Mouse (Mus musculus) erythroblast, embryonic 14.5 days (primary cell): ENCODE measurements around the gene Churc1. TPM values are rescaled to one million over a fixed set of nuclear protein-coding genes. Genes with fewer than 3 reads are reported as not detected.

Experiments
- H3K27me3 ChIP-seq: 2 replicates; pipeline ENCODE4 v1.6.1; 2012; ENCODE audit warnings: inconsistent platforms; ENCODE audit not compliant: control insufficient read depth
- H3K36me3 ChIP-seq: 2 replicates; pipeline ENCODE4 v1.6.1; 2012; ENCODE audit warnings: mild to moderate bottlenecking, inconsistent platforms; ENCODE audit not compliant: control insufficient read depth
- H3K4me1 ChIP-seq: 2 replicates; pipeline ENCODE4 v1.6.1; 2012; ENCODE audit warnings: inconsistent platforms; ENCODE audit not compliant: control insufficient read depth
- H3K4me3 ChIP-seq: replicated peaks from 2 replicates; pipeline ENCODE3; 2012; ENCODE audit warnings: moderate library complexity, mild to moderate bottlenecking, inconsistent platforms
- H3K9me3 ChIP-seq: 2 replicates; pipeline ENCODE4 v1.6.1; 2012; ENCODE audit warnings: low read length, inconsistent platforms, mixed read lengths; ENCODE audit not compliant: control insufficient read depth
- GATA1 ChIP-seq: IDR thresholded peaks from 2 replicates; pipeline ENCODE4 v1.6.1; 2012; ENCODE audit warnings: low read length, inconsistent platforms, mixed read lengths
- TAL1 ChIP-seq: IDR thresholded peaks from 3 replicates; pipeline ENCODE4 v1.6.1; 2012; ENCODE audit warnings: low read length, inconsistent platforms, mixed read lengths
- polyA plus RNA-seq: library from polyadenylated mRNA; stranded (reverse); fragments of >175 nt; gene quantifications from 2 replicates; pipeline ENCODE4 v1.2.3, GENCODE M21; 2012

The Churc1 gene
- polyA plus RNA-seq, 1 experiment: 0.94 TPM

DNA sequence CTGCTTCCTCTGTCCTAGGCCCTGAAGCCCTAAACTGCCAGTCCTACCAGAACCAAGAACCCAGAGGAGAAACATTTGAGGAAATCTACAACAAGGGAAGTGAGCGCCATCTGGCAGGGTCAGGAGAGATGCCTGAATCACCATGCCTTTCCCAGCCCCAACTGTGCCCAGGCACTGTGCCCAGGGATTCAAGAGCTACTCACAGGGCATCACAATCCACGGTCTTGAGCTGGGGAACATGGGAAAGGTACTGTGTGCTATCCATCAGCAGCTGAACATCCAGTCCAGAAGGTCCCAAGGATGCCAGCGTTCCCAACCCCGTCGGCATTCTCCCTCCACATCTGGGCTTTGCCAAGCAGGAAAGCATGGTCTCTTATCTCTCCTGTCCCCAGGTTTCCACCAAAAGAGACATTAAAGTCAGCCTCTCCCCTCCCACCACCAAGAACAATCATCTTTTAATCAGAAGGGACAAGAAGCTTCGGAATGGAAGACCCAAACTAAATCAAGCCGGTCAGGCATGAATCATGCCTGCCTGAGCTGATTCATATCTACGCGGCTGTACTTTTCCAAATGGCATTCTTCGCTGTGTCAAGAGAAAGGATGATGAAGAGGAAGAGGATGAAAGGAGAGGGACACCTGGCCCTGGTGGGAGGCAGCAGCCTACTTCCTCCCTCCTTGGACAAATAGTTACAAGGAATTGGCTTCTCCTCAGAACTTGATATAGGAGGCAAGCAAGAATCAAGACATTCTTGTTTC lies 39.9 kb downstream of the Churc1 start:
- no peak for TF ChIP-seq TAL1
- TF ChIP-seq GATA1: no peak
- no peaks in the 10 kb centered on the region for H3K4me1 ChIP-seq
- no peaks in the 10 kb centered on the region for H3K36me3 ChIP-seq
- H3K4me3 ChIP-seq: no peak overlapping the region
- no peaks in the 10 kb centered on the region for H3K9me3 ChIP-seq
- peaks cover 7% of the 10 kb centered on the region for H3K27me3 ChIP-seq

DNA sequence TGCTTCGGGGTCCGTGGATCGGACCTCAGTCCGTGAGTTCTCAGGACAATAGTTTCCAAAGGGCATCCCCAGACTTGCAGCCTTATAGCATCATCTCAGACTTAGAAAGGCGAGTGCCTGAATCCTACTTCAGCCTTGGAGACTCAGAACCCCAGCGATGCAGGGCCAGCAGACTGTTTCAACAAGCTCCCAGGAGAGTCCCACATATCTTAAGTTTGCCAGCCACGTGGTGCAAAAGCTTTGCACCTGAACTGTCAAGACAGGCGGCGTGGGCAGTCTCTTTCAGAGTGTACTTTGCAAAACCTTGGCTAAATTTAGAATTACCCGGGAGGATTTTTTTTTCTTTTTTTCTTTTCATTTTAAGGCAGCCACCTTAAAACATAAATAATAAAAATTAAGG lies 42.5 kb downstream of the Churc1 start:
- H3K4me3 ChIP-seq: no peak overlapping the region
- no peaks in the 10 kb centered on the region for H3K36me3 ChIP-seq
- peaks cover 3% of the 10 kb centered on the region; the same call in 1 of the 2 replicates for H3K27me3 ChIP-seq
- no peaks in the 10 kb centered on the region for H3K4me1 ChIP-seq
- H3K9me3 ChIP-seq: no peaks in the 10 kb centered on the region
- TF ChIP-seq TAL1 (no peak), GATA1 (no peak)

DNA sequence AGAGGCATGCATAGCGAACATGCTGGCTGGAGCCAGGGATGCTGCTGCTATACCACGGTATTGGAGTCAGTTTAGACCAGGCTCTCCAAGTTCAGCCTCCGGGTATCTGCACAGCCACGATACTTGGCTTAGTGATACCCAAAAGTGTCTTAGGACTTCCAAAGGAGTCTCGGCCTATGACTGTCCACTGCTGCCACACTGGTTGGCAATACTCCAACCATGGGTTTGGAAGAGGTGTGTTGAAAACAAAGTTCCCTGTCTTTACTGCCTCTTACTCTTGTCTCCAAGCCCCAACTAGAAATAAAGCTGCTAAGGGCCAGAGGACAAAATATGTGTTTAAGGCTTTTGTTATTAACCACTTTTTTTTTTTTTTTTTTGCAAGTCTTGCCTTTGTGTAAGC lies 45.2 kb downstream of the Churc1 start:
- Histone ChIP-seq H3K27me3 (peaks cover 4% of the 10 kb centered on the region; the same call in 1 of the 2 replicates), H3K36me3 (no peaks in the 10 kb centered on the region), H3K9me3 (no peaks in the 10 kb centered on the region), H3K4me1 (no peaks in the 10 kb centered on the region), H3K4me3 (no peak overlapping the region)
- no peak for TF ChIP-seq GATA1
- no peak for TF ChIP-seq TAL1

DNA sequence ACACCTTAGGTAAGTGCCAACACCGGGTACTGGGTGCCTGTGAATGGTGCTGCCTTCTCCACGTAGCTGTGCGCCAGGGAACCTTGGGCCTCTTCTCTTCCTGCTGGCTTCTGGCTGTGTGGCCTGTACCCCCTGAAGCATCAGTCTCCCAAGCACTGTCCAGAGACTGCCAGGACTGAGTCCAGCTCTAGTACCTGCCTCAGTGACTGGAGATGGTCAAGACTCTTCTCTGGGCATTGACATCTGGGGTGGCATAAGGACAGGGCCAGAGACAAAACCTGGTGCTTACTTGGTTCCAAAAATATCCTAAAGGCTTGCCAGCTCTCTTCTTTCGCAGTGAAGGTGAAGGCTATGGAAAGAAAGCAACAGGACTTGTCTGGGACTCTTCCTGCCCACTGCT lies 45.7 kb downstream of the Churc1 start:
- TF ChIP-seq TAL1 (no peak), GATA1 (no peak)
- no peak overlapping the region for H3K4me3 ChIP-seq
- no peaks in the 10 kb centered on the region for H3K9me3 ChIP-seq
- no peaks in the 10 kb centered on the region for H3K36me3 ChIP-seq
- peaks cover 6% of the 10 kb centered on the region for H3K27me3 ChIP-seq
- H3K4me1 ChIP-seq: no peaks in the 10 kb centered on the region

DNA sequence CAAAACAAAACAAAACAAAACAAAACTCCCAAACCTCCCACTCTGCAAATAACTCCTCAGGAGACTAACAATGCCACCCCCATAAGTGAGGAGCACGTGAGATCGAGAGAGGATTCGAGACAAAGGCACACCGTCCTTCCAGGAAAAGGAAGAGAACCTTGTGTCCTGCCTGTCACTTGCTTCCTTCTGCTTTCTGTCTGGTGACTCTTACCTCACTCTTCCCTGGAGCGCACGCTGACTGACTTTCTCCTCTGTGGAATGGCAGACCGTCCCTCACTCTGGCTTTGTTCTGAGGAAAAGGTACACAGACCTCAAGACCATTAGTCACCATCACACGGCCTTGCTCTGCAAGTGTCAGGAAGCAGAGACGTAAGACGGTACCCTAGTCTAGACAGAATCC lies 48.2 kb downstream of the Churc1 start:
- no peak for TF ChIP-seq GATA1
- no peak for TF ChIP-seq TAL1
- no peaks in the 10 kb centered on the region for H3K4me1 ChIP-seq
- no peaks in the 10 kb centered on the region for H3K36me3 ChIP-seq
- peaks cover 20% of the 10 kb centered on the region for H3K27me3 ChIP-seq
- no peak overlapping the region for H3K4me3 ChIP-seq
- no peaks in the 10 kb centered on the region for H3K9me3 ChIP-seq

DNA sequence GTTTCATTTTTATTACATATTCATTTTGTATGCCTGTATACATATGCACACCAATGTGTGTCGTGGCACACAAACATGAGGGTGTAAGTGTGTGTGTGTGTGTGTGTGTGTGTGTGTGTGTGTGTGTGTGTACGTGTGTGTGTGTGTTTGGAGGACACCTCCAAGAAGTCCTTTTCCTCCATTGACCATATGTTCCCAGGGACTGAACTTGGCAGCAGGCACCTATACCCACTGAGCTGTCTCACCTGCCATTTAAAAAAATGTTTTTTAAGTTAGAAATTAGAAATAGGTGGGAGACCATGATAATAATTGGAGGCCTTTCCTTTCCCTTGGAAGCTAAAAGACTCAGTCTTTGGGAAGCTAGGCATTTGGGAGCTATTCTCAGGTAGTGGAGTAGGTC lies 48.8 kb downstream of the Churc1 start:
- H3K9me3 ChIP-seq: no peaks in the 10 kb centered on the region
- no peaks in the 10 kb centered on the region for H3K4me1 ChIP-seq
- H3K27me3 ChIP-seq: peaks cover 26% of the 10 kb centered on the region
- TF ChIP-seq GATA1 (no peak), TAL1 (no peak)
- no peak overlapping the region for H3K4me3 ChIP-seq
- no peaks in the 10 kb centered on the region for H3K36me3 ChIP-seq

DNA sequence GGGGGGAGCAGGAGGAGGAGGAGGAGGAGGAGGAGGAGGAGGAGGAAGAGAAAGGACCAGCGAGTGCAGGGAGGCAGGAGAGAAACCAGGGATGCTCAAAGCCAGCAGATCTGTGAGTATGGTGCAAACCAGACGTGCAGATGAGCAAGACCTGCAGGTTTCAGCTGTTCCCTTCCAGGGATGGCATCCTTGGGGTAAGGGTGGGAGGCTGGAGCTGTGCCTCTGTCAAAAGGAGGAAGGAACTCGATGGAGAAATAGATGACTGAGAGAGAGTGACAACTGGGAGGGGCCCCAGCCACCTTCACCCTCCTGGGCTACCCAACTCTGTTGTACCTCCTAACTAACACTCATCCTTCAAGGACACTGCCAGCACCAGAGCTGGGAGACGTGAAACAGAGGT lies 51.4 kb downstream of the Churc1 start:
- H3K4me1 ChIP-seq: no peaks in the 10 kb centered on the region
- H3K36me3 ChIP-seq: no peaks in the 10 kb centered on the region
- no peaks in the 10 kb centered on the region; the same call in 1 of the 2 replicates for H3K9me3 ChIP-seq
- no peak overlapping the region for H3K4me3 ChIP-seq
- peaks cover 52% of the 10 kb centered on the region for H3K27me3 ChIP-seq
- TF ChIP-seq TAL1: no peak
- no peak for TF ChIP-seq GATA1

DNA sequence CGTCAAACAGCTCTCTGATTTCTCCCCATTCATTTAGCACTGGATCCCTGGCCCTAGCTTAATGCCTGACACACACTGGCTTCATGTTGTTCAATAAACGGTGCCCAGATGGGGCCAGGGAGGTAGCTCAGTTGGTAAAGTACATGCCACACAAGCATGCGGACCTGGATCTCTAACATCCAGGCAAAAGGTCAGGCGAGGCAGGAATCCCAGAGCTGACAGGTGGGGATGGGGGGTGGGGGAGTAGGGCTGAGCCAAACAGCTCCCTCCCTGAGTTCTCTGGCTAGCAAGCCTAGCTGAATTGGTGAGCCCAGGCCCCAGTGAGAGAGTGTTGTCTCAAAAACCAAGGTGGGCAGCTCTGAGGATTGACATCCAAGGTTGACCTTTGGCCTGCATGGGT lies 51.8 kb downstream of the Churc1 start:
- peaks cover 57% of the 10 kb centered on the region for H3K27me3 ChIP-seq
- no peak overlapping the region for H3K4me3 ChIP-seq
- peaks cover 2% of the 10 kb centered on the region for H3K4me1 ChIP-seq

DNA sequence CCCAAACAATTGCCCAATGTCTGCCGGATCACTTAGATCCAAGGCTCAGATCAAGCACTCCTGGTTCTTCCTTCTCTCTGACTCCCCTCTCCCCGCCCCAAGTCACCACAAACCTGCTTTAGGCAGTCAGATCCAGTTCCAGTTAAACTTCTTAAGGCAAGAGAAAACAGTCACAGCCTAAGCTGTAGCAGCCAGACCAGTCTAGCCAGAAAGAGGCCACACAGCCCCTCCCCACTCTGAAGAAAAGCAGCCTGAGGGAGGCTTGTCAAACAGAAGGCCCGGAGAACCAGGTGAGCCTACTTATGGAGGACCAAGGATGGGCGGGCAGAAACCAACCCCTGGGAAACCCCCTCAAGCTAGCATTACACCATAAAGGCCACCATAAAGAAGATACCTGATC lies 52.8 kb downstream of the Churc1 start:
- no peak for TF ChIP-seq GATA1
- TF ChIP-seq TAL1: no peak
- Histone ChIP-seq H3K27me3 (peaks cover 66% of the 10 kb centered on the region), H3K4me1 (peaks cover 3% of the 10 kb centered on the region), H3K36me3 (no peaks in the 10 kb centered on the region), H3K9me3 (peaks cover 6% of the 10 kb centered on the region; the same call in 1 of the 2 replicates), H3K4me3 (no peak overlapping the region)

More for the DNA sequence above, 51.8 kb downstream of the Churc1 start:
- TF ChIP-seq GATA1 (no peak), TAL1 (no peak)
- Histone ChIP-seq H3K36me3 (no peaks in the 10 kb centered on the region), H3K9me3 (peaks cover 2% of the 10 kb centered on the region; the same call in 1 of the 2 replicates)

DNA sequence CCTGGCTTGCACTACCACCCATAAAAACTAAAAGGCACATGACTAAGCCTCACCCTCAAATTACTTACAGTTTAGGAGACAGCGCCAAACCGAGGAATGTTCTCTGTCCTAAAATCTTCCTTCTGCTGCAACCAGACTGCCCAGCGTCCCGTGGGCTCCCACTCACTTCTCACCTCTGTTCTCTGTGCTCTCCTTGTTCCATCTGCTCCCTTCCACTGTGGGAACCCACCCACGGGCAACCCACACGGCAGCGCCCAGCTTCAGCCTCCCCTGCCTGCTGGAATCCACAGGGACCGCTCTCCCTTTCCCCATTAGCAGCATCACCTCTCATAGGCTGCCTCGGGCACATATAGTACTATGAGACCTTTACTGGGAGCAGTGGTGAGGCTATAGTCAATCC lies 53.6 kb downstream of the Churc1 start:
- Histone ChIP-seq H3K36me3 (no peaks in the 10 kb centered on the region), H3K4me3 (no peak overlapping the region), H3K27me3 (peaks cover 74% of the 10 kb centered on the region), H3K4me1 (peaks cover 3% of the 10 kb centered on the region), H3K9me3 (peaks cover 6% of the 10 kb centered on the region; the same call in 1 of the 2 replicates)
- TF ChIP-seq TAL1 (no peak), GATA1 (no peak)
